Mouse (Mus musculus) frontal cortex, postnatal 25 days (tissue): ENCODE measurements at regions not wholly inside any gene's neighbourhood (a gene's known extent, or its start where the extent isn't known, plus 50 kb on each side); places are given as distances from the start of the nearest gene placed in this dataset.

Experiments
- DNase-seq, 2 experiments: peaks; one replicate each; pipeline ENCODE4 v3.0.0; 2022; ENCODE audit warnings: low spot score in 2 of 2

DNA sequence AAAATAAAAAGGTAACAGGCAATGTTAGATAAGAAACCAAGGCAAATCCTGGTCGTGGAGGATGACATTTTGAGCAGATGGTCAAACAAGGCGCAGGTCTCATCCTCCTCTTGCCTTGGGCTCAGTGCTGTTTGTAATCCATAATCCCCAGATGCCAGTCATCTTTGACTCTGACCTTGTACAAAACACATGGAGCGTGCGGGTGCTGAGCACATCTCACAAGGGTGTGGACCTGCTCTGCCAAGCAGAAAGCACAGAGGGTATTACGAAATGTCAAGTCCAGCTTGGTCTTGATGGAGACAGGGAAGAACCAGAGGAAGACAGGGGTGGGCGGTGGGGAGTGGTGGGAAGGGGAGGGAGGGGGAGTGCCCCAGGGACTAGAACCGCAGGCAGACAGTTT lies 116.9 kb upstream of the Auts2 start:
- no peak for DNase-seq

DNA sequence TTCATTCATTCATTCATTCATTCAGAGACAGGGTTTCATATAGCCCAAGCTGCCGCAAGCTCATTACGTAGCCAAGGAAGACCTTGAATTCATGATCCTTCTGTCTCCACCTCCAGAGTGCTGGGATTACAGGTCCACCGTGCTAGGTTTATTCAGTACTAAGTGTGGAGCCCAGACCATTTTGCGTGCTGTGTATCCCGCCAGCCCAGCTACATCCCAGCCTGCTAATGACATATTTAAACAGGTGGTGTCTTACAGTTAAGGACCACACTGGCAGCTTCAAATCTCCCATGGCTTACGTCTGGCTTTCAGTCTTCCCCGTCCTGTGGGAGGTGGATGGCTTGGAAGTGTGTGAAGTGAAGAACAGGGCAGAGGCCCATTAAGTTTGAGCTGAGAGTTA lies 111.2 kb upstream of the Auts2 start:
- no peak for DNase-seq

GRCm38 (mm10) chr5:132653694-132654300 lies 110.7 kb upstream of the Auts2 start:
- DNase-seq = no peak

GRCm38 (mm10) chr5:132652201-132652600 lies 109.1 kb upstream of the Auts2 start:
- no peak for DNase-seq

DNA sequence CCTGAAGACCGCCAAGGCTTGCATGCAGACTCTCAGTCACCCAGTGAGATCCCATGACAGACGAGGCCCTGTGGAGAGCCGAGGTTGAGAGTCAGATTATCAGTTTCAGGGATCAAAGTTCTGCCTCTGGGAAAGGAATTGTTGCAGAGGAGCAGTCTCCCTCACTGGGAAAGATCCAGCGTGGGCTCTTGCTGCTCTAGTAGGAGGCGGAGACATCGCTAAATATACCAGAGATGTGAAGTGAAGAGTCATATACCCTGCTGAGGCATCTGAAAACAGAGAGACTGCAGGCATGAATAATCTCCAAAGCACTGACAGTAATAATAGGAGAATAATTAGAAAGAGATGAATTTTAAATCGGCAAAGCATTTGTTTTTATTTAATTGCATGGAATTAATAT lies 106.6 kb upstream of the Auts2 start:
- no peak for DNase-seq

DNA sequence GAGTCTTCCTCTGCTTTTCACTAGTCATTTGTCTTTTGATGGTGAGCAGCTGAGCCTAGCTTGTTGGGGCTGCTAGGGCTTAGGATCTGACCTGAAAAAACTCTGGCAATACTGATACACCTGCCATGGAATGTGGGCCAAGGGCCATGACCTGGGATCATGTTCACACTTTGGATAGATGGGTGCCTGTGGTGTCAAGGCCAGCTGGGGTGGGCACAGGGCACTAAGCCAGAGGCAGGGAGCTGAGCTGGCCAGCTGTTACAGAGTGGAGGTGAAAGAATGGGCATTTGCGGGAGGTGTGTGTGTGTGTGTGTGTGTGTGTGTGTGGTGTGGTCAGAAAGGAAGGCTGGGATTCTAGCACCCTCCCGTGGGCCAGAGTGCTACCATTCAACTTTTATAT lies 105.6 kb upstream of the Auts2 start:
- no peak for DNase-seq

DNA sequence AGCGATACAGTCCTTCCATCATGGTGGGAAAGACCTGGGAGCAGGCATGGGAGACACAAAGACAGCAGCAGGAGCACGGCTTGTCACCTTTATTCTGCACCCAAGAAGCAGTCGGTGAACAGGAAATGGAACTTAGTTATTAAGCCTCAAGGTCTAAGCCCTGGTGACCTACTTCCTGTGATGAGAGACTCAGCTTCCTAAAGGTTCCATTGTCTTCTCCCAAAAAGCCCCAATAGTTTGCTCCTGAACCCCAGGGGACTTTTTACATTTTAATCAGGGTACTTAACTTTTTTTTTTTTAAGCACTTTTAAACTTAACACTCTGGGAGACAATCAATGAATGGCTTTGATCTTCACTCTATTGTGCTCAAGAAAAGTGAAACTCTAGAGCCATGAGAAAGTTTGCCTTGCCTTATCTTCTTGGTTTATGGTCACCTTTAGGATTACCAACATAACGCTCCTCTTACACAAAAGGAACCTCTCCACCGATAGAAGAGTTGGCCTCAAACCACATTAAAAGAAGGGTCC lies 101.6 kb upstream of the Auts2 start:
- DNase-seq = no peak

GRCm38 (mm10) chr5:132643270-132643669 lies 100.1 kb upstream of the Auts2 start:
- DNase-seq = no peak

GRCm38 (mm10) chr5:132633198-132633884 lies 90.2 kb upstream of the Auts2 start:
- DNase-seq = no peak

GRCm38 (mm10) chr5:132621751-132622150 lies 78.6 kb upstream of the Auts2 start:
- DNase-seq = no peak

GRCm38 (mm10) chr5:132617241-132617640 lies 74.1 kb upstream of the Auts2 start:
- no peak for DNase-seq

- no peak for DNase-seq
Observed at GRCm38 (mm10) chr5:132609251-132609650, 66.1 kb upstream of the Auts2 start.

DNA sequence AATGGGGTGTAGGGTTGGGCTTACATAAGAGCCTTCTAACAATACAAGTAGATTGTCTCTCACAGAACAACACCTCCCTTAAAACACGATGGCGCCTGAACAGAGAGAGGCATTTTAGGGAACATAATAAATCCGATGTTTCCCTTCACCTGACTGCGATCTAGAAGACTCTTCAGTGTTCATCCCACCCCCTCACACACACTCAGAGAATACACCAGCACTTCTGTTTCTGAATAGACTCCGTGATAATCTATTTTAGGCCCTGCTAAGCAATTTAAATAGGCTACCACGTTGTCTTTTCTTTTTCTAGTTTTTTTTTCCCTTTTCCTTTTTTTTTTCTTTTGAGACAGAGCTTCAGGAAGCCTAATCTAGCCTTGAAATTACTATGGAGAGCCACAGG lies 63.1 kb upstream of the Auts2 start:
- DNase-seq = no peak

GRCm38 (mm10) chr5:132594796-132595195 lies 51.7 kb upstream of the Auts2 start:
- no peak for DNase-seq
